Mouse (Mus musculus) erythroblast, embryonic 14.5 days (primary cell): ENCODE results near the gene Trim17.

Experiments
- GATA1 ChIP-seq: IDR thresholded peaks from 2 replicates; pipeline ENCODE4 v1.6.1; 2012; ENCODE audit warnings: low read length, inconsistent platforms, mixed read lengths
- TAL1 ChIP-seq: IDR thresholded peaks from 3 replicates; pipeline ENCODE4 v1.6.1; 2012; ENCODE audit warnings: low read length, inconsistent platforms, mixed read lengths

GRCm38 (mm10) chr11:58971796-58972195 lies 17.3 kb downstream of the Trim17 start:
- TF ChIP-seq GATA1 (no peak), TAL1 (no peak)
